Mouse (Mus musculus): ENCODE results near the gene Gbp7. TPM values are rescaled to one million over a fixed set of nuclear protein-coding genes. Genes with fewer than 3 reads are reported as not detected.
A peak's percentile ranks its signal among the peaks of the same experiment; 100 is the strongest.

Gbp7 gene
- 1.4 and 2.1 TPM in 2 replicates for polyA plus RNA-seq (2014; fragmentation: Nextera tagmentation; extraction: Ambion mirVana)

DNA sequence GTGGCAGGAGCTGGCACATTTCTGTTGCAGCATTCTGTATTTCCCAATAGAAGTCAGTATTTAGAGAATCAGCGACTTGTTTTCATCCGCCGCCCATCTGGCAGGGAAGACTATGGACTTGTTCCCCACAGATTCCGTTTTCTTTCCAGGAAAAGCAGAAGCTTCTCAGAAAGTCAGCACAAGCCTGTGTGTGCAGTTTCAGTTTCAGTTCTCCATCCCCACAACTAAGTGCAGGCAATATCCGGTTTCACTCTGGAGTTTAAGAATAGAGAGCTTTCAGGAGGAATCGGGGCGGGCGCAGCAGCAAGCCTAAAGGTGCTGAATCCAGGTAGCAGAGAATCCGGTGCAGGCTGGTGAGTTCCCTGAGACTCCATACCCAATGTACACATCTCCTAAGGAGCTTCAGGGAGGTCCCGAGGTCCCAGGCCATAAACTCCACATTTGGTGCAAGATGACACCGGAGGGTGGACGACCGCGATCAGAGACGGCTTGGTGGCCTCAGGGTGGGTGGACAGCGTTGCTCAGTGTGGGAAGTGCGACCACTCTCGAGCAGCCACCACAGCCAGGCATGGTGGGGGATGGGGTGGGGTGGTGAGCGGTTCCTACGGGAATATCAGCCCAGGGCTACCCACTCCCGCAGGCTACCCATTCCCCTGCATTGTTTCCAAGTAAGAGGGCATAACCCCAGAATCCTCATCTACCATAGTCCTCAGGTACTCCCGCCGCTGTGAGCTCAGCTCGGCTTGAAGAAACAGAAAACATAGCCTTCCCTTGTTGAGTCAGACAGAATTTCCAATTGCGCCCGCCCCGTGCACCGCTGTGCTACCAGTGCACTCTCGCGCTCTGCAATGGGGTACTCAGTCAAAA, at the start of gene Gbp7:
Gene Gbp7, plus strand, starts transcription at position 256 of the 867 bp plus-strand sequence.
- no peaks in the 10 kb centered on the region for H3K36me3 ChIP-seq (replicated peaks; ENCODE audit: control insufficient read depth, insufficient read depth, low read depth, low read length)
- peak within 1 kb of the TSS; percentile 46 for H3K4me3 ChIP-seq (ENCODE audit: low read depth, low read length)
- no peak within 1 kb of the TSS for H3K27ac ChIP-seq (replicated peaks; ENCODE audit: low read depth, low read length)
- H3K4me2 ChIP-seq (ENCODE audit: low read depth, low read length) = peak within 1 kb of the TSS; percentile 79
- H3K4me1 ChIP-seq (ENCODE audit: control insufficient read depth, insufficient read depth, low read length) = no peaks in the 10 kb centered on the region
- H3K9ac ChIP-seq (replicated peaks; ENCODE audit: low read length) = peak within 1 kb of the TSS; percentile 42
- H3K9me3 ChIP-seq (replicated peaks; ENCODE audit: control insufficient read depth, low read length) = no peaks in the 10 kb centered on the region
- peak; percentile 89 for ATAC-seq (replicated peaks; ENCODE audit: insufficient number of reproducible peaks, low FRiP score, low TSS enrichment, low read depth)
- 1% methylated on average over 30 of the region's 30 CpGs for WGBS
- H3K27me3 ChIP-seq (ENCODE audit: control insufficient read depth, insufficient read depth, low read length) = no peaks in the 10 kb centered on the region
- DNase-seq (ENCODE audit: low spot score) = peak; percentile 54

DNA sequence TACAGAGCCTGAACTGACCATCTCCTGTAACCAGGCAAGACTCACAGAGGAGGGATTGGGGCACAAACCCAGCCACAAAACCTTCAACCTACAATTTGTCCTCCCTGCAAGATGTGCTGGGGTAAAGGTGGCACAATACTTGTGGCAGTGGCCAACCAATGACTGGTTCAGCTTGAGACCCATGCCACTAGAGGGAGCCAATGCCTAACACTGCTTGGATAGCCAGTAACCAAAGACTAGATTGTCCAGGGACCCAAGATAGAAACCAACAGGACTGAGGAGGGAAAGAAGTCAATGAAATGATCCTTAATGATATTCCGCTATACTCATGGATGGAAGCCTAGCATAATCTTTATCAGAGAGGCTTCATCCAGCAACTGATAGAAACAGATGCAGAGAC, 39.7 kb upstream of the Gbp7 start:
- no peaks in the 10 kb centered on the region for H3K9me3 ChIP-seq (replicated peaks; ENCODE audit: control insufficient read depth, low read length)
- WGBS = 74% methylated on average over 1 of the region's 1 CpGs
- DNase-seq (ENCODE audit: low spot score) (peak; percentile 84), ATAC-seq (replicated peaks; ENCODE audit: insufficient number of reproducible peaks, low FRiP score, low TSS enrichment, low read depth) (peak; percentile 48; the same call in 1 of the 2 replicates)
- no peak overlapping the region for H3K9ac ChIP-seq (replicated peaks; ENCODE audit: low read length)
- no peaks in the 10 kb centered on the region for H3K27me3 ChIP-seq (ENCODE audit: control insufficient read depth, insufficient read depth, low read length)
- no peak overlapping the region for H3K4me2 ChIP-seq (ENCODE audit: low read depth, low read length)
- no peaks in the 10 kb centered on the region for H3K4me1 ChIP-seq (ENCODE audit: control insufficient read depth, insufficient read depth, low read length)
- no peaks in the 10 kb centered on the region for H3K36me3 ChIP-seq (replicated peaks; ENCODE audit: control insufficient read depth, insufficient read depth, low read depth, low read length)
- H3K4me3 ChIP-seq (ENCODE audit: low read depth, low read length) = no peak overlapping the region
- no peak overlapping the region for H3K27ac ChIP-seq (replicated peaks; ENCODE audit: low read depth, low read length)

DNA sequence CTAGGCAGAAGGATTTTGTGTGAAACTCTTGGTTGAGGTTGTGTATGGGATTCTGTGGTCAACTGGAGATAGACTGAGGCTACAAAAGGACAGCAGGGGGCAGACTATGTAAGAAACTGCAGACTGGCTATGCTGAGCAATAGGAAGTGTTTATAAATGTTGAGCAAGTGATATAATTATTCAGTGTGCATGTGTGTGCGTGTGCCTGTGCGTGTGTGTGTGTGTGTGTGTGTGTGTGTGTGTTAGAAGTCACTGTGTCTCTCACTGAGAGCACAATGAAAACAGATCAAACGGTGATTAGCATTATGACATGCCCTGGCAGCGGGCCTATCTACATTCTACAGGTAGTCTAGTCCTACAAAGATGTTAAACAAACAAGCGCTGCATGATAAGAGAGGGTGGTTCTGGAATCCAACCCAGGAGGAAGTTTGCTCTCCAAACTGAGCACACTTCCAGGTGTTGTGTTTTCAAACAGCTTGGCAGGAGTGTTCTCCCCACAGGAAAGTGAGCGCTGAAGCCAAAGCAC, 36.5 kb upstream of the Gbp7 start, which contains the start of gene Gbp5:
Gene Gbp5, plus strand, starts transcription at position 443 of the 526 bp plus-strand sequence.
- no peaks in the 10 kb centered on the region for H3K9me3 ChIP-seq (replicated peaks; ENCODE audit: control insufficient read depth, low read length)
- no peaks in the 10 kb centered on the region for H3K27me3 ChIP-seq (ENCODE audit: control insufficient read depth, insufficient read depth, low read length)
- no peak within 1 kb of the TSS for H3K27ac ChIP-seq (replicated peaks; ENCODE audit: low read depth, low read length)
- WGBS = 80% methylated on average over 6 of the region's 6 CpGs
- DNase-seq (ENCODE audit: low spot score) = peak; percentile 38
- no peak within 1 kb of the TSS for H3K9ac ChIP-seq (replicated peaks; ENCODE audit: low read length)
- H3K36me3 ChIP-seq (replicated peaks; ENCODE audit: control insufficient read depth, insufficient read depth, low read depth, low read length) = no peaks in the 10 kb centered on the region
- no peak within 1 kb of the TSS for H3K4me2 ChIP-seq (ENCODE audit: low read depth, low read length)
- no peak for ATAC-seq (replicated peaks; ENCODE audit: insufficient number of reproducible peaks, low FRiP score, low TSS enrichment, low read depth)
- no peak within 1 kb of the TSS for H3K4me3 ChIP-seq (ENCODE audit: low read depth, low read length)
- no peaks in the 10 kb centered on the region for H3K4me1 ChIP-seq (ENCODE audit: control insufficient read depth, insufficient read depth, low read length)

DNA sequence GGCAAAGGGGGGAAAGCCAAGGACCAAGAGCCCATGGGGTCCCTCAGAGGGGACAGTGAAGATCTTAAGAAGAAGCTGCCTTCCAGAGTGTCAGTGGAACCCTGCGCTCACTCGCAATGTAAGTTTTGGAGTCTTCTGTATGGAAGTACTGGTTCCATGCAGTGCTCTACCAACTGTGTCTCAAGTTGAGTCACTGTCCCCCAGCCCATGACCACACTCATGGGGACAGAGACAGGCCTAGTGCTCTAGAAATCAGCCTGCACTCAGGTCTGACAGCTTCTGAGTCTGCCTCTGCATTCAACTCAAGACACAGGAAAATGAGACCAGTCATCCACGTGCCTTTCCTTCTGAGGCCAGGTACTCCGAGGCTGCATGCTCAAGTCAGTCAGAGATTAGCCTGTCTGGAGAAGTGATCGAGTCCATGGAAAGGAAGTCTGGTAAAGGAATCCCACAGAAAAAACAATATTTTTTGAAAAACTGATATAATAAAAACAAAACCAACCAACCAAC, 34.9 kb upstream of the Gbp7 start:
- 94% methylated on average over 5 of the region's 5 CpGs for WGBS
- no peak for DNase-seq (ENCODE audit: low spot score)
- Histone ChIP-seq H3K9ac (replicated peaks; ENCODE audit: low read length) (no peak overlapping the region), H3K4me2 (ENCODE audit: low read depth, low read length) (no peak overlapping the region), H3K36me3 (replicated peaks; ENCODE audit: control insufficient read depth, insufficient read depth, low read depth, low read length) (no peaks in the 10 kb centered on the region), H3K27me3 (ENCODE audit: control insufficient read depth, insufficient read depth, low read length) (no peaks in the 10 kb centered on the region), H3K27ac (replicated peaks; ENCODE audit: low read depth, low read length) (no peak overlapping the region), H3K4me1 (ENCODE audit: control insufficient read depth, insufficient read depth, low read length) (no peaks in the 10 kb centered on the region), H3K9me3 (replicated peaks; ENCODE audit: control insufficient read depth, low read length) (no peaks in the 10 kb centered on the region), H3K4me3 (ENCODE audit: low read depth, low read length) (no peak overlapping the region)
- ATAC-seq (replicated peaks; ENCODE audit: insufficient number of reproducible peaks, low FRiP score, low TSS enrichment, low read depth) = no peak

DNA sequence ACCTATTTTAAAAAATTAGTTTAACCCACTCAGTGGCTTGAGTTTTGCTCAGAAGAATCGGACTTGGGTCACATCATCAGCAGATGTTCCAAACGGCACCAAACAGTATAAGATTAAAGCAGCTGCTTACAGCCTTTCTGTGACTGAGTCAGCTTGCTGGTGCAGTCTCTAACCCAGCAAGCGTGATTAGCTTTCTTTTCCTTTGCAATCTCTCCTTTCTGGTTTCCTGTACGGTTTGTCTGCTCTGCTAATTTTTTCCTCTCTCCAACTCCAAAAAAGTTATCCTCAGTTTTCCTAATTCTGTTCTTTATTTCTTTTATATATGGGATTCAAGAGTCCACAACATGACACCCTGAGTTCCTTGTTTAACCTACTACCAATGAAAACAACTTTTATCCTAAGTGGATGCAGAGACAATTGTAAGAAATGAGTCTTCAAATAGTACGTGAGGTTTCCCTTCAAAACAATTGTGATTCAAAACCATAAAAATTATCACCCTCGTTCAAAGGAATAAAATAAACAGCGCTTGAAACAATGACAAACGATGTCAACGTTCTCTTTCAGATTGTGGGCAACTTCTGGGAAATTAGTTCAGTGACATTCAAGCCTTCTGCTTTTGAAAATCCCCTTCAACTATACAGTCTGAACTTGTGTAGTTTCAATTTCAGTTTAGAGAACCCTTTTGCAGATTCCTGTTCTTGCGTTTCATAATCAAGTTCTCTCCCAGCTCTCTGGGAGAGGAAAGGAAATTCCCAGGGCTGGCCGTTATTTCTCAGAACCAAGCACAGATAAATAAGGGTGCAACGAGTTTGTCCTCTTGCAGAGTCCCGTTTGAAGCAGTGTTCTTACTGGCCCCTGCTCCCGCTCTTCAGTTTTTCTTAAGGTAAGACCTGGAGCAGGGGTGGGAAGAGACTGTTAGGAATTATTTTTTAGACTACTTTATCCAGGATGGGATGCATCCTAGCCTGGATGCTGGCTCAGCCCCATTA, 33.7 kb upstream of the Gbp7 start:
- H3K36me3 ChIP-seq (replicated peaks; ENCODE audit: control insufficient read depth, insufficient read depth, low read depth, low read length) = no peaks in the 10 kb centered on the region
- DNase-seq (ENCODE audit: low spot score) (no peak), ATAC-seq (replicated peaks; ENCODE audit: insufficient number of reproducible peaks, low FRiP score, low TSS enrichment, low read depth) (no peak)
- no peaks in the 10 kb centered on the region for H3K9me3 ChIP-seq (replicated peaks; ENCODE audit: control insufficient read depth, low read length)
- no peak overlapping the region for H3K4me2 ChIP-seq (ENCODE audit: low read depth, low read length)
- no peak overlapping the region for H3K9ac ChIP-seq (replicated peaks; ENCODE audit: low read length)
- no peak overlapping the region for H3K4me3 ChIP-seq (ENCODE audit: low read depth, low read length)
- H3K4me1 ChIP-seq (ENCODE audit: control insufficient read depth, insufficient read depth, low read length) = no peaks in the 10 kb centered on the region
- H3K27ac ChIP-seq (replicated peaks; ENCODE audit: low read depth, low read length) = no peak overlapping the region
- WGBS = 69% methylated on average over 14 of the region's 14 CpGs
- no peaks in the 10 kb centered on the region for H3K27me3 ChIP-seq (ENCODE audit: control insufficient read depth, insufficient read depth, low read length)

DNA sequence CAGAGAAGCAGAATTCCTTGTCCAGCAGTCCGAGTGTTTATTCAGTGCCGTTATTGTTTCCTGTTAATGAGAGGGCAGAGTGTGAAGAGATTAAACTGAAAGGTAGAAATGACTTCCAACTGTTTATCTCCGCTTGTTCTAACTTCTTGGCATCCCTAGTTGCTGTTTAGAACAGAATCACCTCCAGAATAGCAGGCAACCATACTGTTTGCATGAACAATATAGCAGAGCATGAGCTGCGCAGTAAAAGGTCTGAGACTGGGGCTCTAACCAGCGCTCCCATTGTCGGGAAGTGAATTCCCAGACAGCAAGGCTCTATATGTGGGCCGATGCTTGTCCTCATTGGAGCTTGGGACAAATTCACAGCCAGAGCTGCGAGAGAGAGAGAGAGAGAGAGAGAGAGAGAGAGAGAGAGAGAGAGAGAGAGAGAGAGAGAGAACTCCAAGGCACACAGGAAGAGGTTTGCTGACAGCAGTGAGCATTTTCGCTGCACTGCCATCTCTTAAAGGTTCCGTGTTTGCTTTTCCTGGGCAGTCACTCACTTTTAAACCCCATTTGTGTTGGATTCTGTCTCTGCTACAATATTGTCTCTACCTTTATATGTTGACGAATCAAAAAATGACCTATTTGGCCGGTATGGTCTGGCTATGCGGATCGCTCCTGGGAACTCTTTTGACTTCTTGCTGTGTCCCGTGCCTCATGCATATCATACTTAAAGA, 32.9 kb upstream of the Gbp7 start:
- no peak overlapping the region for H3K4me3 ChIP-seq (ENCODE audit: low read depth, low read length)
- WGBS = 74% methylated on average over 14 of the region's 15 CpGs
- no peak for ATAC-seq (replicated peaks; ENCODE audit: insufficient number of reproducible peaks, low FRiP score, low TSS enrichment, low read depth)

DNA sequence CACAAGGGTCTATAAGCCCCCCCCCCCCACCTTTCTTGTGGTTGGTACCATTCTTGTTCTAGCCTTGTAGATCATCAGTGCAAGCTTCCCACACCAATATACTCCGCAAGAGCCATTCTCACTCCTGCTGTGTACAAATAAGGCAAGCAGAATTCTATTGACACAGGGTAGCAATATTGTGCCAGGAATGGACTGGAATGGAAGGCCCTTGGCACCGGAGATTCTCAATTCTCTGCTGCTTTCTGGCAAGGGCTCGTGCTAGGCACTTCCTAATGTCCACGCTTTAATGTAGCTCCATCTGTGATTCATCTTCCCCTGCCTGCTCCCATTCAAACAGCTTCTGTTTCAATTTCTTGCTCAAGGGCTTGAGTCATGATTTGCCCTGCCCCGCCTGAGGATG, 31.2 kb upstream of the Gbp7 start:
- Histone ChIP-seq H3K4me1 (ENCODE audit: control insufficient read depth, insufficient read depth, low read length) (no peaks in the 10 kb centered on the region), H3K4me2 (ENCODE audit: low read depth, low read length) (no peak overlapping the region), H3K4me3 (ENCODE audit: low read depth, low read length) (no peak overlapping the region), H3K36me3 (replicated peaks; ENCODE audit: control insufficient read depth, insufficient read depth, low read depth, low read length) (no peaks in the 10 kb centered on the region), H3K27ac (replicated peaks; ENCODE audit: low read depth, low read length) (no peak overlapping the region), H3K9ac (replicated peaks; ENCODE audit: low read length) (no peak overlapping the region), H3K27me3 (ENCODE audit: control insufficient read depth, insufficient read depth, low read length) (no peaks in the 10 kb centered on the region), H3K9me3 (replicated peaks; ENCODE audit: control insufficient read depth, low read length) (no peaks in the 10 kb centered on the region)
- ATAC-seq (replicated peaks; ENCODE audit: insufficient number of reproducible peaks, low FRiP score, low TSS enrichment, low read depth) = no peak
- no peak for DNase-seq (ENCODE audit: low spot score)
- 80% methylated on average over 5 of the region's 5 CpGs for WGBS

More for the DNA sequence above, 32.9 kb upstream of the Gbp7 start:
- Histone ChIP-seq H3K4me2 (ENCODE audit: low read depth, low read length) (no peak overlapping the region), H3K27ac (replicated peaks; ENCODE audit: low read depth, low read length) (no peak overlapping the region), H3K4me1 (ENCODE audit: control insufficient read depth, insufficient read depth, low read length) (no peaks in the 10 kb centered on the region), H3K9me3 (replicated peaks; ENCODE audit: control insufficient read depth, low read length) (no peaks in the 10 kb centered on the region), H3K36me3 (replicated peaks; ENCODE audit: control insufficient read depth, insufficient read depth, low read depth, low read length) (no peaks in the 10 kb centered on the region), H3K27me3 (ENCODE audit: control insufficient read depth, insufficient read depth, low read length) (no peaks in the 10 kb centered on the region), H3K9ac (replicated peaks; ENCODE audit: low read length) (no peak overlapping the region)
- no peak for DNase-seq (ENCODE audit: low spot score)

All from embryonic facial prominence, embryonic 11.5 days (tissue).